Mouse (Mus musculus) spleen, adult 2 months (tissue): ENCODE measurements around the gene Rpl10a.
"Not testable (repeated sequence)": the region's sequence is repeated elsewhere in the genome, so short reads cannot be mapped to it uniquely, and the experiment has no call there.

Source experiments
- CTCF ChIP-seq: fragments of 200-500 bp; IDR thresholded peaks from 2 replicates; pipeline ENCODE4 v1.5.1; 2011; ENCODE audit warnings: mild to moderate bottlenecking, inconsistent platforms; ENCODE audit not compliant: insufficient read depth, insufficient read length, insufficient replicate concordance; ENCODE audit errors: extremely low read depth
- POLR2A ChIP-seq: fragments of 200-500 bp; IDR thresholded peaks from 2 replicates; pipeline ENCODE4 v1.6.1; 2011; ENCODE audit warnings: low read depth, low read length, inconsistent platforms

- TF ChIP-seq CTCF, POLR2A: not testable (repeated sequence)
Observed at GRCm38 (mm10) chr17:28330590-28330989, 2.3 kb downstream of the Rpl10a start.
